Mouse (Mus musculus): ENCODE data around the gene Zfp503.

DNA sequence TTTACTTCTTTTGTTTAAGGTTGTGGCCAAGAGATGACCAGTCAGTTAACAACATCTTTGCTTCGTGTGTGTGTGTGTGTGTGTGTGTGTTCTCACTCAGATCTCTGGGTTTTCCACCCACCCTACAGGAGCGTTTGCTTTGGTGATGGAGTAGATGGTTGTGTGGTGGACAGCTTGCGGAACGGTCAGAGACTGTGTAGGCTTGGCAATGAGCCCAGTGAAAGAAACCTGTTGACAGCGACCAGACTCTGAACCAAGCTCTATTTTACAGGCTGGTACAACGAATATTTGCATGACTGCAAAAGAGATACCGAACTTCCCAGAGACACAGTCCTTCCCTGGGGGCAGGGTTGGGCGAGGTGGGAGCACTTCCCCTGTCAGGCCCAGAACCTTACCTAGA, 30.2 kb downstream of the Zfp503 start:
- no peak for TF ChIP-seq POLR2A (IDR thresholded peaks at IDR 0.05; ENCODE audit: low read depth, low read length)
- no peak for TF ChIP-seq CTCF (IDR thresholded peaks at IDR 0.05; ENCODE audit: extremely low read depth, insufficient read depth, insufficient read length, insufficient replicate concordance)

All from spleen, adult 2 months (tissue).